Mouse (Mus musculus): ENCODE data around the gene Eif3j1.
"Not testable (repeated sequence)": the region's sequence is repeated elsewhere in the genome, so short reads cannot be mapped to it uniquely, and the experiment has no call there.

Gene Eif3j1

DNA sequence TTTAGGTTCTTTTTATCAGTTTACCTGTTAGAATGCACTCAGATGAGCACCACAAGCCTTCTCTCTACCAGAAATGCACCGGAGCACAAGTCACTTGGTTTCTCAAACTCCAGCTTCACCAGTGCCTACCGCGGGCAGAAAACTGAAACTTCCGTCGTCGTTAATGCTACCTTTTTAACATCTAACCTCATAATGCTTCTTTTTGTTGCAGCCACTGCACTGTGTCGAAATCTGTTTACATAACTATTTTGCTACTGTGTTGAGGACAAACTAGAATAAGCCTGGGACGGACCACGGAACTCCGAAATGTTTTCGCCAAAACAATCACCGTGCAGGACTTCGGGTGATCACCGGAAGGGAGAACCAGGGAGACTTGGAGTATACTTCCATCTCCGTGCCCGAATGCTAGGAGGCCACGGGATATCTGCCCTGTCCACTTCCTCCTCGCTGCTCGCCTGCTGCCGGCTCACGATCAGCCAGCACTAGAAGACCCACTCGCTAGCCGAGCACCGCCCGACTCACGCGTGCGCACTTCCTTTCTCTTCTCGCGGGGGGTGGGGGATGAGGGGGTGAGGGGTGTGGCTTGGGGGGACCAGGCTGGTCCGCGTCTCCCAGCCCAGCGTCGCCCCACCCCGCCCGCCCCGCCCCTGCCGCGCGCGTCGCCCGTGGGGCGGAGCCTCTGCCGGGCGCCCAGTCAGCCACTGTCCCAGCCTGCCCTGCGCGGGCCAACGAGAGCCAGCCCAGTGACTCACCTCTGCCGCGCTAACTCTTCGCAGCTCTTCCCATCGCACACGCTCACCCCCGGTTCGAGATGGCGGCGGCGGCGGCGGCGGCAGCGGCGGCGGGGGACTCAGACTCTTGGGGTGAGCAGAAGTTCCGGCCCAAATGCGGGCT, at the start of gene Eif3j1:
TSS of gene Eif3j1 (plus strand) at position 685 of the 894 bp plus-strand sequence.
- peak; percentile 60 to 86 for DNase-seq (ENCODE audit: low spot score in 2 of 2)

DNA sequence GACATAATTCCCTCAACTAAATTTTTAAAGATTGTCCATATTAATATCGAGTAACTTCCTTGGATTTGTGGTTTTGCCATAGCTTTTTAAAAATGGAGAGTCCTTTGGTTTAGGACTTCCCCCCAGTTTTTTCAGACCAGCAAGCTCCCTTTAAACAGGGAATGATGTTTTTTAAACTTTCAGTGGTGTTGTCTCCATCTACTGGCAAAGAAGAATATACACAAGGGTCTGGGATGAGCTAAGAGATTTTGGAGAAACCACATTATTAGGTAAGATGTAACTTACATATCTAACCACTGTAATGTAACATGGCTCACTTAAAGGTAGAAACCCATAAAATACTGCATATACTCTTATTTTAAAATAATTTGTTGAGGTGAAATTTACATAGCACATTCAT, 32.6 kb upstream of the Eif3j1 start:
- no peak for DNase-seq (ENCODE audit: low spot score in 2 of 2)

DNA sequence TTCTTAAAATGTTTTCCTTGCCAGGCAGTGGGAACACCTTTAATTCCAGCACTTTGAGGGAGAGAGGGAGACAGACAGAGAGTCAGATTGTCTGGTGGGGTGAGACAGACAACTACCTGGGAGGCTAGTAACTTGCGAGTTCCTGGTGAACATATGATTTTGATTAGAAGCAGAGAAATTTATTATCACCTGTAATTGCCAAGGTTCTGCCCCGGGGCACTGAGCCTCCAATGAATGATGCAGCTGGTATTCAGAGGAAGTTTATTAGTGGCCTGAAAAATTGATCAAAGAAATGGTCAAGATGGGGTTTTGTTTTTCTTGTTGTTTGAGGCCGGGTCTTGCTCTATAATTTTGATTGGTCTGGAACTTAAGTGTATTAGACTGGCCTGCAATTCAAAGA, 19.5 kb upstream of the Eif3j1 start:
- no peak for DNase-seq (ENCODE audit: low spot score in 2 of 2)

DNA sequence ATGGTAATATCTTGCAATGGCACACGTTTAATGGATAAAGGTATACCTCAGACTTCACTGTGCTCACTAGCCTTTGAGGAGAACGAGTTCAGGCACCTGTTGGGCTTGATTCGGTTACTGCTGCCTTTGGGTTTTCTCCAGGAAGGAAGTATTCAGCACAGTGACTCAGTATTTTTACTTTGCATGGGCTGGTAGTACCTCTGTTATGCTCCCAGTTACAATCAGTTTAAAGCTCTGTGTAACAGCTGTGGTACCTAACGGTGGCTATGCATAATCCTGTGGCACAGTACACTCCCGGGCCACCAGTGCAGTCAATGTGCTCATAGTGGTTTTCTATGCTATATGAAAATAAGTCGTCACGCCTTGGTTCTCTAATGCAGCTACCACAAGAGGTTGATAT, 16.9 kb upstream of the Eif3j1 start:
- DNase-seq (ENCODE audit: low spot score in 2 of 2), result no peak

- DNase-seq (ENCODE audit: low spot score in 2 of 2), result no peak
Observed at GRCm38 (mm10) chr2:122018705-122019104, 9.6 kb upstream of the Eif3j1 start.

GRCm38 (mm10) chr2:122022284-122022683, 6.1 kb upstream of the Eif3j1 start:
- DNase-seq (ENCODE audit: low spot score in 2 of 2), result no peak

DNA sequence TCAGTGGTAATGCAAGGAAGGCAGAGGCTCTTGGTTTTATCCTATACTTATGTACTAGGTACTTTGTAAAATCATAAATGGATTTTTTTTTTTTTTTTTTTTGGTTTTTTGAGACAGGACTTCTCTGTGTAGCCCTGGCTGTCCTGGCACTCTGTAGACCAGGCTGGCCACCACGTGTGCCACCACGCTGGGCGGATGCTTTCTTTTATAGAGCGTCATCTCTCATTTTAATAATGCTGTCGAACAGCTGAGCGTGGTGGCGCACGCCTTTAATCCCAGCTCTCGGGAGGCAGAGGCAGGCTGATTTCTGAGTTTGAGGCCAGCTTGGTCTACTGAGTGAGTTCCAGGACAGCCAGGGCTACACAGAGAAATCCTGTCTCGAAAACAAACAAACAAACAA, 1.3 kb upstream of the Eif3j1 start:
- DNase-seq (ENCODE audit: low spot score in 2 of 2), result not testable (repeated sequence)

GRCm38 (mm10) chr2:122028756-122029700, 682 bp downstream of the Eif3j1 start:
- peak in 1 of 2 experiments; percentile 37 for DNase-seq (ENCODE audit: low spot score in 2 of 2)

- no peak for DNase-seq (ENCODE audit: low spot score in 2 of 2)
Observed at GRCm38 (mm10) chr2:122031970-122032369, 3.6 kb downstream of the Eif3j1 start.

GRCm38 (mm10) chr2:122036064-122036463, 7.7 kb downstream of the Eif3j1 start:
- DNase-seq (ENCODE audit: low spot score in 2 of 2), result no peak

- DNase-seq (ENCODE audit: low spot score in 2 of 2), result no peak
Observed at GRCm38 (mm10) chr2:122043926-122044325, 15.6 kb downstream of the Eif3j1 start.

- DNase-seq (ENCODE audit: low spot score in 2 of 2), result no peak
Observed at GRCm38 (mm10) chr2:122059365-122060115, 31.2 kb downstream of the Eif3j1 start.

DNA sequence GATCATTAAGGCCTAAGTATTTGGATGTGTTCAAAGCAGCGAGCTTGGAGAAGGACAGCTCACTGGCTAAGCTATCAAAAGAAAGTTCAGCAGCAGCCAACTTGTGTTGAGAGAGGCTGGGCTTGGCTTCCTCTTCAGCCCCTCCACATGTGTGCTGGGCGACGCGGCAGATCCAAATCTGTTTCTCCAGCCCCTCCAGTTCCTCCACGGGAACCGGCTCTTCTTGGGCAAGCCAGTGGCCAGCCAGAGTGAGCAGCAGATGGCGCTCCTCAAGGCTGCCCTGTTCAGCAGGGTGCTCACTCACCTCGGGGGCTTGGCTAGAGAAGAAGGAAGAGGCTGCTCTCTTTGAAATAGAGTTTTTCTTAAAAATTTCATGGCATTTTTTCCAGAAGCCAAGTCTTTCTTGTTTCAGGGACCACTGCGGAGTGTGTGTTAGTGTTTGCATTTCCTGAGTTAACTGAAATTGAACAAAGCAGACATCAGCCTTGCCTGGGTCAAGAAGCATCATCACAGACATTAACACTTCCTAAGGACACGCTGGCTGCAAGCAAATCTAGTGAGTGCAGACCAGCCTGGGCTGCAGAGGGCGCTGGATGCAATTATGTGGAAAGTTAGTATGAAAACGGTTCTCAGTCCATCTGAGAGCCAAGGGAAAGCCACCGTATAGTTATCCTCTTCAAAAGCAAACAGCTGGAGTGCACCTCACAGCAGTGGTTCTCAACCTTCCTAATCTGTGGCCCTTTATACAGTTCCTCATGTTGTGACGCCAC, 37.0 kb downstream of the Eif3j1 start:
- DNase-seq (ENCODE audit: low spot score in 2 of 2), result peak in 1 of 2 experiments; percentile 47

GRCm38 (mm10) chr2:122066241-122066640, 37.9 kb downstream of the Eif3j1 start:
- no peak for DNase-seq (ENCODE audit: low spot score in 2 of 2)

DNA sequence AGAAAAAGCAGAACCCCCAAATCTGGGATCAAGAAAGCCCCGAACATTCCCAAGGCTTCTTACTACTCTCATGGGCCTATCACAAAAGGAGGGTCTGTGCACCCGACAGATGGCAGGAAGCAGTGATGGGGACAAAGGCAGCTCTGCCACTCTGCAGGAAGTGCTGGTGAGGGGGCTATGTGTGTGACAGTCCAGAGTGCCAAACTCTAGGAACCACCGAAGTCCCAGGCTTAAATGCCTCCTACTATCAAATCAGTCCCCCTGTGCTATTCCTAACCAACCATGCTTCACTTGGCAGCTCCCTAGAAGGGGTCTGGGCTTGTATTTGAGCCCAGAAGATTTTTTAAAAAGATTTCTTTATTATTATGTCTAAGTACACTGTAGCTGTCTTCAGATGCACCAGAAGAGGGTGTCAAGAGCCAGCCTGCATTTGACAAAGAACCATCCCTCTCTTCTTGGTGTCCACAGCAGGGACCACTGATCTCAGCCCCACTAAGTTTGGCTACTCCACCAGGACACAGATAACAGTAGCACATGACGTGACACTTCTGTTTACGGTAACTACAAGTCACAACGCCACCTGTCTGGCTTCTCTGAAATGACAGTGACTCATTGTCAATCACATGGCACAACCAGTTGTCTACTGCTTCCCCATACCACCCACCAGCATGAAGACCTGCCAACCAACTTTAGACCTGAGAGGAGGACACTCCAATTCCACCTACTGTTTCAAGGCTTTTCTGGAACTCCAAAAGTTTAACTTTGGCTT, 41.0 kb downstream of the Eif3j1 start:
- no peak for DNase-seq (ENCODE audit: low spot score in 2 of 2)

- DNase-seq (ENCODE audit: low spot score in 2 of 2), result peak in 1 of 2 experiments; percentile 52
Observed at GRCm38 (mm10) chr2:122069922-122070321, 41.6 kb downstream of the Eif3j1 start.

GRCm38 (mm10) chr2:122081728-122082456, 53.5 kb downstream of the Eif3j1 start:
- no peak for DNase-seq (ENCODE audit: low spot score in 2 of 2)

- DNase-seq (ENCODE audit: low spot score in 2 of 2), result no peak
Observed at GRCm38 (mm10) chr2:122086446-122086845, 58.1 kb downstream of the Eif3j1 start.

DNA sequence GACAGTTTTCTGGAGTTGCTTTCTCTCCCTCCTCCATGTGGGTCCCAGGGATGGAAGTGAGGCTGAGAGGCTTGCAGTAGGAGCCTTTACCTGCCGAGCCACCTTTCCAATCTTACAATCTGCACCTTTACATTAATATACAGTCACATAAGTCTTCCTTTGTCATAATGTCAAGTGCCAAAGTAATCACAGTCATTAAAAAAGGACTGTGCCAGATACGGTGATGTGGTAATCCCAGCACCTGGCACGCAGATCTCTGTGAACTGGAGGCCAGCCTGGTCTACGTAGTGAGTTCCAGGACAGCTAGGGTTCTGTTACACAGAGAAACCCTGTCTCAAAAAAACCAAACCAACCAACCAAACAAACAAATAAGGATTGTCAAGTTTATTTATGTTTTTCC, 65.5 kb downstream of the Eif3j1 start:
- no peak for DNase-seq (ENCODE audit: low spot score in 2 of 2)

Measured in cerebellum, postnatal 4 days (tissue).